Mouse (Mus musculus): ENCODE data around the gene Acod1. TPM values are rescaled to one million over a fixed set of nuclear protein-coding genes. Genes with fewer than 3 reads are reported as not detected.

Acod1 gene
- polyA plus RNA-seq, 2 experiments from 2014 or later, result 0.16 to 0.23 TPM

- no peak for ATAC-seq
These were observed 27.0 kb downstream of the Acod1 start for GRCm38 (mm10) chr14:103073825-103074224.

GRCm38 (mm10) chr14:103075166-103075565 lies 28.4 kb downstream of the Acod1 start:
- ATAC-seq, result no peak

- peak; percentile 42 for ATAC-seq
These were observed 30.7 kb downstream of the Acod1 start for GRCm38 (mm10) chr14:103077272-103078005.

GRCm38 (mm10) chr14:103078006-103078912 lies 31.5 kb downstream of the Acod1 start:
- peak; percentile 59 for ATAC-seq

GRCm38 (mm10) chr14:103079209-103079977 lies 32.6 kb downstream of the Acod1 start:
- no peak for ATAC-seq

- ATAC-seq, result no peak
These were observed 39.2 kb downstream of the Acod1 start for GRCm38 (mm10) chr14:103085840-103086533.

GRCm38 (mm10) chr14:103086671-103087324 lies 40.0 kb downstream of the Acod1 start:
- no peak for ATAC-seq

GRCm38 (mm10) chr14:103087846-103088245 lies 41.1 kb downstream of the Acod1 start:
- ATAC-seq, result no peak

GRCm38 (mm10) chr14:103088624-103089023 lies 41.8 kb downstream of the Acod1 start:
- peak; percentile 59 for ATAC-seq

GRCm38 (mm10) chr14:103093236-103093635 lies 46.5 kb downstream of the Acod1 start:
- no peak for ATAC-seq

GRCm38 (mm10) chr14:103093670-103094069 lies 46.9 kb downstream of the Acod1 start:
- ATAC-seq, result peak; percentile 40

GRCm38 (mm10) chr14:103095036-103095435 lies 48.3 kb downstream of the Acod1 start:
- ATAC-seq, result no peak

- no peak for ATAC-seq
These were observed 49.0 kb downstream of the Acod1 start for GRCm38 (mm10) chr14:103095826-103096225.

GRCm38 (mm10) chr14:103096621-103097020 lies 49.8 kb downstream of the Acod1 start:
- no peak for ATAC-seq

GRCm38 (mm10) chr14:103098213-103098586 lies 51.4 kb downstream of the Acod1 start:
- ATAC-seq, result no peak

GRCm38 (mm10) chr14:103098587-103099235 lies 51.9 kb downstream of the Acod1 start:
- peak; percentile 49 for ATAC-seq

GRCm38 (mm10) chr14:103099238-103099933 lies 52.6 kb downstream of the Acod1 start, which contains the start of gene Fbxl3:
TSS of gene Fbxl3 (minus strand) at chr14:103099566.
- ATAC-seq, result peak; percentile 84

- no peak for ATAC-seq
These were observed 53.5 kb downstream of the Acod1 start for GRCm38 (mm10) chr14:103100296-103100695.

- no peak for ATAC-seq
These were observed 54.4 kb downstream of the Acod1 start for GRCm38 (mm10) chr14:103101171-103101570.

- no peak for ATAC-seq
These were observed 55.5 kb downstream of the Acod1 start for GRCm38 (mm10) chr14:103102246-103102645.
